Mouse (Mus musculus): ENCODE data around the gene Atp1a1.
A peak's percentile ranks its signal among the peaks of the same experiment; 100 is the strongest.

Gene Atp1a1

DNA sequence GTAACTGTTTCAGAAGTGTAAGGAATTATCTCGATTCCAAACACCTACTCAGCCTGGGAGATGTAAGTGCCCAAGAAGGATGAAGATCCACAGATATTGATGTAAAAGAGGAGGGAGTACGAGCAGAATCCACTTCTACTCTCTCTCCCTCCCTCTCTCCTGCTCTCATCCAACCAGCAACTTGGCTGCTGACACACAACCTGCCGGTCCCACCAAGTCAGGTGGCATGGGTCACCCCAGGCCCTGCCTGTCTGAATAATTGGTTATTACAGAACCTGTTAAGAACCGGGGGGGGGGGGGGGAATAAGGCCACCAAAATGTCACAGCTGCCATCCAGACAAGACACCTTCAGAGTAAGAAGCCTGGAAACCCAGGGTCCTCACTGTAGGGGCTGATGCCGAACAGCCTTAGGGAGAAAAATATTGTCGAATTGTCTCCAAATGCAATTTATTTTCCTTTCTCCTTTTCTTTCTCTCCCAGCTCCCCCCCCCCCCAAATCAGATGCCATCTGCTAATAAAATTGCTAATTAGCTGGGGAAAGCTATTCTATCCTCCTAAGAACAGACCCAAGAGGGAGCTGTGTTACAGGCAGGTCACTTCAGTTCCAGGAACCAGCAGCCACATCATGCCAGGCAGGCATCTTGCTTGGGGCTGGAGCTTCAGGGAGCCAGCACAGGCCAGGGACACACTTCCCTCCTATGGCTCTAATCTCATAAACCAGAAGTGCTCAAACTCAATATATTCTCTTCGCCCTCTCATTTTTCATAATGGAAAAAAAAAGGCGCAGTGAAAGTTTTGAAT, 6.7 kb upstream of the Atp1a1 start:
- no peak for DNase-seq

DNA sequence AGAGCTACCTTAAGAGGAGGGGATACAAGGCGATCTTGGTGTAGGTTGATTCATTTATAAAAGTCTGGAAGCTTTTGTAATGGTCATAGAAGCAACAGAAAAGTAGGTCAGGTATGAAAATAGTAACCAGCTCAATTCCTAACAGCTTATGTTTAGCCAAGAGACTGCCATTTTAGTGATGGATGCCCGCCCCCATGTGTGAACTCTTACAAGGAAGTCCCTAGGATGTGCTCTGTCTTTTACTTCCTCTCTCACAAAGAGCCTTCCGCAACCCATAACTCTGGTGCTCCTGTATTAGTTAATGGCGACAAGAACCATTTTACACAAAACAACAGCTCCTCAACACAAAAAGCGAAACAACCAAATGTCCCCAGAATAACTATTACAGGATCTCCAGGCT, 4.8 kb upstream of the Atp1a1 start:
- no peak for DNase-seq

DNA sequence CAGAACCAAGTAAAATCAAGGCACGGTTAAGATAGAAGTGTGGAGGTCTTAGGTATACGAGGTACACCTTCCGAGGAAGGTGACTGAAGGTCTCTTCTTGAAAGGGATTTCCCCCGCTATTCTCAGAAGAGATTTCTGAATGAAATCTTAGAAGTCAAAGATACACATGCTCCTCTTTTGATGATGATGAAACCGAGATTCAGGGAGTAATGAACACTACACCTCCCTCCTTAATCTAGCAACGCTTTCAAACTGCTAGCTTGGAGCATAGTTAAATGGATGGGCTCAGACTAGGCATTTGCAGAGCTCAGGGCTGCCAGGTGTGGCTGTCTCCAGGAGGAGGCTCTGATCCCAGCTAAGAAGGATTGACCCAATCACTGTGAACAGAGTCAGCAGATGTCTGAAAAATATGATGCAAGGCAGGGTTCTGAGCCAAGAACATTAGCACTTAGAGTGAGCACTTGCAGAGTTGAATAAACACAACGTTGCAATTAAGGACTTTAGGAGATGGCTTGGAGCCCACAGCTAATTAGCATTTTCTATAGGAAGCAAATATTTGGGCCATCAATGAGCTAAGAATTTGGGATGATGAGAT, 2.5 kb upstream of the Atp1a1 start:
- no peak for DNase-seq

DNA sequence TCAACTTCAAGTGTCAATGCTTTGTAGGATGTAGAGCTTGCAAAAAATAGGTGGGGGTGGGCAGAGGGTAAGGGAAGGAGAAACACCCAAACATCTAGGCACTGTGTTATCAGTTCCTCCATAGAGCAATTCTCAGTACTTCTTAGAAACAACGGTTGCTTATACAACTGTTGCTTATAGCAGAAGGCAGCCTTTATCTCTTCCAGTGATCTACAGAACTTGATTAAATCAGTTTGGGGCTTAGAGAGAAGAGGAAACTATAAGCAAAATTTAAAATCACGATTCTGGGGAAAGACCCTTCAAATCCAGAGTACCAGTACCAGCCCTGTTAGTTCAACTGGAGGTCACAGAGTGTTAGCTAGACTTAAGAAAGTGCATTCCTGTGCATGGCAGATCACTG, 1.2 kb upstream of the Atp1a1 start:
- no peak for DNase-seq

DNA sequence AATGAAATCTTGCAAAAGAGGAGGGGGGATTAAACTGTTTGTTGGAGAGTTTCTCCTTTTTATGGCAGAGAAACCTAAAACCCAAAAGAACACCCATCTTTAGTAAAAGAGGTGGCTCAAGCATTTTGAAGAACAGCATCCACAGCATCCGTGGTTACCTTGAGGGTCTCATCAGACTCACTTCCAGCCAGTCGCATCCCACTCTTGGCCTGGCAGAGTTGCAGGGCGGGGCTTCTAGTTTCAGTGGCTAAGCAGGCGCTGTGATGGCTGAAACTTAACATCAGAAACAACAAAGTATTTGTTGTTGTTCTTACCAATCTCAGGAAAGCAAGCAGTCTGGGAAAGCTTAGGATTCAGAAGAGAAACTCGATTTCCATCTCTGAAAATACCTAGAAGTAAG, 807 bp upstream of the Atp1a1 start:
- no peak for DNase-seq

DNA sequence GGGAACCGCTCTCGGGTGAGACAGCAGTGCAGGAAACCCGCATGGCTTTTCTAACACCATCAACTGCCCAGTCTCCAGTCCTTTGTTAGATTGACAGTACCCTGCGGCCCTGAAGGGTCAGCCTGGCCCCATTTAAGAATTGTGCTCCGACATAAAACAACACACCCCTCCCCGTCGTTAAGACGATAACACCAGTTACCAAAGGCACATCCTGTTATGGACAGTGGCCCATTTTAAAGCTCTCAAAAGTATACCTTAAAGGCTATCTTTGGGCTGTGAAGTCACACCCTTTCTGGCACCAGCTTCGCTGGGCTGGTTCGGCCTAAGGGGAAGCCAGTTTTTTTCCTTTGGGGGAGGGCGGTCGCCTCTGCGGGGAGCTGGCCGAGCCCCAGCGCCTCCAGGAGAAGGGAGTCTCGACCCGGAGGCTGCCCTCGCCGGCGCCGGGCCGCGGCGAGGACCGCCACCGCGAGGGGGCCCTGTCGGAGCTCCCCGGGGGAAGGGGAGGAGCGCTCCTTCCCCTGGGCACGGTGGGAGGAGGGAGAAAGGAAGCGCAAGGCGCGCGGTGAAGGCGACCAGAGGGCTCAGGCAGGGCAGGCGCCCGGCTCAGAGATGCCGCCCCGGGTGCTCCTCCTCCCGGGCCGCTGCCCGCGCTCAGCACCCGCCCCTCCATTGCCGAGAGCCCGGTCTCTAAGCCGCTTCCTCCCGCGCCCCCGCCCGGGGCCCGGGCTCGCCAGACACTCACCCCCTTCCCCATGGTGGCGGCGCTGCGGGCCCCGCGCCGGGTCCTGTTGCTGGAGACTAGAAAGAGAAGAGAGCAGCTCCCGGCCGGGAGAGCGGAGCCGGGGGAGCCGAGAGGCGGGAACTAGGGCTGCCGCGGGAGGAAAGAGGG, 579 bp downstream of the Atp1a1 start:
- peak; percentile 61 for DNase-seq

DNA sequence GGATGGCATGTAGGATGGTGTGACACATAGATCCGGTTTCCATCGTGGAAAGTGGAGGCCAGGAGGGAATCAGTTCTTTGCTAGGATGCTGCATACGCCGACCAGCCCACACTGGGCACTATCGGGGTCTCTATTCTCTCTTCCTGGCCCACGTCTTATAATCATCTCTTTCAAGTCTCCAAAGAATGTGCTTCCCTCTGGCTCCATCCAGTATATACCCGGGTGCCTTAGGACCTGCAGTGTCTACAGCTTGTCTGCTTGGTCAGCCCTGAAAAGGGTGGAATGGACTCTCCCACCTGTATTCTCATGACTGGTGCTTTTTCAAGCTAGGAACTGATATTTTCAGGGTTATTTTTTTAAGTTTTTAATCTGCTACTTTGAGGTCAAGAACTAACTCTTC, 1.3 kb downstream of the Atp1a1 start:
- DNase-seq: no peak

DNA sequence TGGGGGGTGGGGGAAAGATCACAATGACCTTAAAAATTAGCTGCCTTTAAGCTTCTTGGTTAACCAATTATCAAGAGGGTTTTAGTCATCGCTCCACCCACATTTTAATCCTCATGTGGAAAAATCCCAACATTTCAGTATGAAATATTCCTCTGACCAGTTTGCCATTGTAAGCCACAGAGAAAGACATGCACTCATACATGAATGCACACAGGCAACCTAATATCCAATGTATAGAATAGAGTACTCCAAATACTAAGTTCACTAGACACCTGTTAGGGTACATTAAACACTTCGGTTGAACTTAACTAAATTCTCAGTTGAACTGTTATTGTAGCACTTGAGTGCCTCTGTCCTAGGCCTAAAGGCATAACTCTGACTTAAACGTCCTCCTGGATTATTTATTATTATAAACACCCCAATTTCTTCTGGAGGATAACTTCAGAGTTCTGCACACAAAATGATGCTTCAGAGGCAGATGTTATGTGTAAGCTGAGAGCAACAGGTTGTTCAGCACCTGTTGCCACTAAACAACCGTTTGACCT, 1.9 kb downstream of the Atp1a1 start:
- DNase-seq: no peak

DNA sequence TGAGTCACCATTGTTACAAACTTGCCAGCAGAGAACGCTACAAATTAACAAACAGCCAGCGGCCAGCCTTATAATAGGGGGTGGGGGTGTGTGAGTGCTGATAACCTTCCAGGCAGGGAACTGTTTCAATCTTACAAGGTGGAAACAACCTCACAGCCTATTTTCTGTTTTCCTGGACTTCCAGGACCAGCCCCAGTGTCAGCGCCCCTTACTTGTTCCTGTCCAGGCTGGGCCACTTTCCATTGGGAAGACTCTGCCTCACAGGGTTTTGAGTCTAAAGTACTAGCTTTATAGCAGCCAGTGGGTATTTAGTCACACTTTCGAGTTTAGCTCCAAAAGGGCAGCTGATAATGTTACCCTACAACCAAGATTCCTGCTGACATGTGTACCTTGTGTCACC, 2.8 kb downstream of the Atp1a1 start:
- no peak for DNase-seq

DNA sequence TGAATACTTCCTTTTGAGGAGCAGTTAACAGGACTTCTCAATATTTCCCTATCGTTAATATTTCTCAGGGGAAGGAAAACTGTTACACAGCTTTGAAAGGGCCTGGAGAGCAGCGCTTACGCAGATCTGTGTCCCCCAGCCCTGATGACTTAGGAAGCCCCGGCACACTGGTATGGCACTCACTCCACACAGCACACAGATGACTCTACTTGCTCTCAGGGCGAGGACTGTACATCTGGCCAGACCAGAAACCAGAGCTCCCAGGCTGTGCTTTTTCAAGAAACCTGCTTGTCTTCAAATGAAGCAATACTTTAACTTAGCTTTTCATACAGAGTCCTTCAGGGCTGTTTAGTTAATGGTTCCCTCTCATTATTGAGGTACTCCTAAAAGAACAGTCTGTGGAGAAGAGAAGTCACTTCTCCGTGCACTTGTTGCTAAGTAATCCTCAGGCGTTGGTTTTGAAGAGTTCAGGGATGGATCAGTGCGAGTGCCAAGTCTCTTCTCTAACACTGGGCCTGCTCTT, 3.4 kb downstream of the Atp1a1 start:
- DNase-seq: no peak

DNA sequence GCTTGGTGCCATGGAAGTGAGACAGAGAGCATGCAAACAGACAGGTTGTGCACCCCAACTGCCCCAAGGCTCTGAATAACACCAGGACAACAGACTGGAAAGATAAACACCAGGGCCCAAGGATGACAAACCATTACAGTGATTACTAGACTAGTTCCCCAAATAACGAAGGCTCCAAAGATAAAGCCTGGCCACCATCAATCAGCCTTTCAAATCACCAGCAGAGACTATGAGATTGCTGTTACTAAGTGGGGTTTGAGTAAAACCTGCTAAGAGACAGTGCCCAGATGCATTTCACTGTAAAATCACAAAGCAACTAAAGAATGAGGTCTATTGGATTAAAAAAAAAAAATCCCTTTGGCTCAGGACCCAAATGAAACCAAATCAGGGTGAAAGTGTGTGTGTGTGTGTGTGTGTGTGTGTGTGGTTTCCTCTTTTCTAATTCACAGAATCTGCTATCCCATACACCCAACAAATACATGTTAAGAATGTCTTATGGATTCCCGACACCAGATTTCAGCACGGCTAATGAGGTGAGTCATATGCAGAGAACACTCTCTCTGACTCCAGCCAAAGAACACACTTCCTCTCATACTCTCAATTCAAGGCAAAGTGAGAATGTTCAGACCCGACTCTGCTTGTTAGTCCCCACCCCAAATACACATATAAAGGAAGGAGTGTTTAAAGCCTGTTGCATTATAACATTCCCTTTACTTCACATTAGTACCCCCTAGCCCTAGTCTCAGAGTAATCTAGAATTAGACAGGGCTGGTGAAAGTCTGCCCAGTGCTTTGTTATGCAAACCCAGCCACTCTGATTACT, 4.4 kb downstream of the Atp1a1 start:
- DNase-seq: no peak

DNA sequence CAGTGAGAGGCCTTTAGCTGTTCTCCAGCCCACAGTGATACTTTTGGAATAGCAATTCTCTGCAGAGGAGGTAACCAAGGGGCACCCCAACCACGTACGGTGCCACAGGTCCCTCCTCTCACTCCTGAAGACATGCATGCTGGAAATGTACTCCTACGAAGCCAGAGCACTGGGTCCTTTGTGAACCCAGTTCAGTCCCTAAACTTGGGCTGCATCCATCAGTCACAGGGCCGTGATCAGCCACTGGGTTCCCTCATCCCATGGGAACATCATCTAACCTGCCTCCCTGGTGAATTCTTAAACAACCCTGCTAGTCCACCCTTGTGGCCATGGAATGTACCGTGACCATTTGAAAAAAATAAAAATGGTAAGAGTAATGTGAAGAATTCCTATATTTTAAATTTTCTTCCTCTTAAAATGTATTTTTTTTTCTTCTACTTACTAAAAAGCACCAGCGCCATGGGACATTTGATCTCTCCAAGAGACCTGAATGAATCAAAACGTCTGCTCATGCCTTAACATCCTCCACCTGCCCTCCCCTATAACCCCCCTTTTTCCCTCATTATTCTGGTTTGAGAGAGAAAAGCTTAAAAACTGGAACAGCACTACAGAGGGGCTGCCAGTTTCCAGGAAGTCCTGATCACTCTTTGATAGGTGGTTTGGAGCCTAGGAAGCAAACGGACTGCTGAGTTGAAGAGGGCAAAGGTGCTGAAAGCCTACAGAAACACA, 5.1 kb downstream of the Atp1a1 start:
- DNase-seq: no peak

DNA sequence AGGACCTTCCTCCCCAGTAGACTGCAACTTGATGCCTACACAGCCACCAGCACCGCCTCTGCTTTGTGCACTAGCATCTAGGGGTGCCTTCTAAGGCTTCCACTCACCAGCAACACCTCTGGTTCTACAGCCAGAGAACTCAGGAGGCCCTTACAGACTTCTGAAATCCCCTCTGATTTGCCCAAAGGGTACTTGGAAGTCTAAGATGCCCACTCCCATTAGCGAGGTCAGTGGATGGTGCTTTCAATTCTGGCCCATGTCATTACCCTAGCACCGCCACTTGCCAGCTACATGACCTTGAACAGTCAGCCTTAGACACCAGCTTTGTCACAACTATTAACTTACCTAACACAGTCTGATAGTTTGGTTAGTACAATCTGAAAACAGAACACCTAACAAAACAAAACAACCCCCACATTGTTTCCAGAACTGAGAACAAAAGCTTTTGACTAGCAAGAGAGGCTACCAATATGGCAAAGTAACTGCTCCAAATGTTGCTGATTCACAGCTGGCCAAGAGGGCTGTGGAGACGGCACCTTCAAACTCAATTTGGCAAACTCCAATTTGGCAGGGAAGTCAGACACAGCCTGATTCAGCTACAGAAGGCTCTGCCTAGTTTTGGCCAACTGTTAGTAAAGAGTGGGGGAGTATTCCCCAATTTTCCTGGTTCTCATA, 6.1 kb downstream of the Atp1a1 start:
- DNase-seq: no peak

DNA sequence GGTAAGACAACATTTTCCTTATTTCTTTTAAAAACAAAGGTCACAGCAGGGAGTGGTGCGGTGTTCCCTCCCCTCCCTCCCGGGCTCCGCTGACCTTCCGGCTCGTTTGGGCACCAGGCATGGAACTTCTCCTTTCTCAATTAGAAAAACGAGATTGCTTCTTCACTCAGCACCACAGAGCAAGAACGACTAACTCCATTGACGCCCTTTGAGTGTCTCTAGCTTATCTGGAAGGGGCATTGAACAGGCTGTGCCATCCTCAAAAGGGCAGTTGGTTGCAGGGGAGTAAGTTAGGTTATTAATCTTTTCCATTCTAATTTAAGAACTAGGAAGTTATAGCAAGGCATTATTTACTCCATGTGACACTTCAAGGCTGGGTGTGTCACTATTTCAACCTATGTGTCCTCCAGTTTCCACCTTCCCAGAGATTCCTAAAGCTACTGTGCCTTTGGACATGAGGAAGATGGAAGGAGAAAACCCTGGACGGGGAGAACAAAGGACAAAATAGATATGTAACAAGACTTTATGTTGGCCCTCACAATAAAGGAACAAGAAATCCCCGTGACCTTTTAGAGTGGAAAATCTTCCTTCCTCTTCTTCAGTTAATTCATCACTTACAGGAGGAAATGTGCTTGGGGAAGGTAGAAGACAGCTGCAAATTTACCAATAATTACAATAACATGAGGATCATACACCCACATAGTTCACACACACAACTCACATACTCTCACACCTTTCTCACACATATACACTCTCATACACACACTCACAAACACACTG, 7.0 kb downstream of the Atp1a1 start:
- DNase-seq: no peak

DNA sequence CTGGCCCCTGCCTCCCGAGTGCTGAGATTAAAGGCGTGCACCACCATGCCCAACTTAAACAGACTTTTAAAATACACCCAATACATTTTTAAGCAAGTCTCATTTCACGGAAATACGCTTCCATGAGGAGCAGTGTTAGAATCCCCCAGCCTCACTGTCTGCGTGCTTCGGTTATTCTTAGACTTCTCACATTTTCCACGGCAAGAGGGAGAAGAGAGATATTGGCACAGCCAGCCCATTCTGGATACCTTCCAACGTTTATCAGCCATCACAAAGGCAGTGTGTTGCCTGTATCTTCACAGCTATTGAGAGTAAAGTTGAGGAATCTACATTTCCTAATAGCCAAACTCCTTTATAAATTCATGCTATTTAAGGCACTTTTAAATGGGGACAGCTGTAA, 7.8 kb downstream of the Atp1a1 start:
- DNase-seq: no peak

DNA sequence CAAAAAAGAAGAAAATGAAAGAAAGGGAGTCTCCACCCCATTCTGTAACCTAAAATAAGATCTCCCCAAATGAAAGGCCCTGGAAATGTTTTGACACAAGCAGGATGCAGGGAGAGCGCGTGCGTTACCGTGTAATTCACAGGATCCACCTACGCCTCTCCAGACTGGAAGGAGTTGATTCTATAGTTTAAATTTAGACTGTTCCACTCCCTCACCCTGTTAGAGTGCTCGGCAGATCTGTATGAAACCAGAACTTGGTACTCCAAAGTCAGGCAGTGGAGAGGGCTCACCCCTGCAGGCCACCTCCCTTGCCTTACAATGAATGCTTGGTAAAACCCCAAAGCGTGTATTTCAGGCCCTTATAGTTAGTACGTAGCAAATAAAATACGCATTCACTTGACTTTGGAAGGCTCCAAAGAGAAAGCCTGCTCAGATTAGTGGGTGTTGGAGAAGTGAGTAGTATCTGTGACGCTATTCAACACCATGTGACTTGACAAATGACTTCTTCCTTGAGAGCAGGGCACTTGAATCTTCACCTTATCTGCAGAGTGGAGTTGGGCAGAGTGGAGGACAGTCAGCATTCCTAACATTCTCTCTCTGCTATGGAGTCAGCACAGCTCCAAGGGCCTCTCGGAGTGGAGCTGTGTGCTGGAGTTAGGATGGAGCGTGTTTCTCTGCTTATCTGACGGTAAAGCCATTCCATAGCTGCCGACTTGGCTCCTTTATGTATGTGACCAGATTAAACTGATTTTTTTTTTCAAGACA, 8.4 kb downstream of the Atp1a1 start:
- no peak for DNase-seq

DNA sequence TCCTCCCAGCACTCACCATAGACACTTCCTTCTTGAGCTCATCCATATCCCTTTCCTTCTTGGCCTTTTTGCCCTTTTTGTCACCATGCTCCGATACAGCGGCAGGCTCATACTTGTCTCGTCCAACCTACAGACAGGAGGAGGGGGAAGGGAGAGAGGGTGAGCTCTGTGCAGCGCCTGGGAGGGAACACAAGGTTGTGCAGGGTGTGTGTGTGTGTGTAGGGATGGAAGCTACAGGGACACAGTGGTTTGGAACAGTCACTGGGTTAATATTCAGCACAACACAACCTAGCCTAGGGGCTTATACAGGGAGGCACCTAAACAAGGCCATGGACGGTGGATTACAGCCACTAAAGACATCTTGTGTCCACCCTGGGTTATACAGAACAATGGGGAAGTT, 9.5 kb downstream of the Atp1a1 start:
- no peak for DNase-seq

DNA sequence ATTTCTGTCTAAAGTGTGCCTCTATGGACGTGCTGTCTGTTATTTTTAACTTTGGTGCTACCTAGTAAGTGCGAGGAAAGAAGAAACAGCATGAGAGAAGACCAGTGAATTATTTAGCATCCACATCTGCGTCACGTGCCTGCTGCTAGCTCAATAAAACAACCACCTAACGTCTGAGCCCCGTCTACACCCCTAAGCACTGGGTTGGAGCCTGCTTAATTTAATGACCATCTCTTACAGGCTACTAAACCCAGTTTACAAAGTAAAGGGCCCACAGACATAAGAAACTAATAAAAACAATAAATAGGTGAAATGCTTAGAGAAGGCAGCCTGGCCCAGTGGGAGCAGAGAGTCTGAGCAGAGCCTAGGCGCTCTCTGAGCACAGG, 11.2 kb downstream of the Atp1a1 start:
- DNase-seq: no peak

Data from right cerebral cortex, postnatal 14 days (tissue).